Mouse (Mus musculus) embryo, embryonic 10 days (tissue): ENCODE measurements around the gene Gucy2d.

Experiments
- DNase-seq: peaks from one replicate; pipeline ENCODE4 v3.0.0-alpha.2; 2015; ENCODE audit warnings: low spot score

Gucy2d gene

GRCm38 (mm10) chr7:98523070-98523812 lies 83.0 kb downstream of the Gucy2d start:
- no peak for DNase-seq

GRCm38 (mm10) chr7:98523813-98524361 lies 83.7 kb downstream of the Gucy2d start:
- DNase-seq: no peak

DNA sequence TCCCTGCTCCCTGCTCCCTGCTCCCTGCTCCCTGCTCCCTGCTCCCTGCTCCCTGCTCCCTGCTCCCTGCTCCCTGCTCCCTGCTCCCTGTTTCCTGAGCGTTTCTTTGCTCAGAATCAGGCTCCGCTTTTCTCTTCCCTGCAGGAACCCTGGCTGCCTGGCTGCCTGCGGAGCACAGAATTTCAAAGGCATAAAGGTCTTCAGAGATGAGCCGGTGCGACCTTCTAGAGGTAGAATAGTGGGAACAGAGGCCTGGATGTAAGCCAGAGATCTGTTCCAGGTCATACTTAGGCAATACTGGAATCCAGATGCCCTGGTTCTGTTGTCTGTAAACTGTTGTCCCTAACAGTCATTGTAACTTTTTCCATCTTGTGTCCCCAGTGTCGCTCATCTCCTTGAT lies 84.2 kb downstream of the Gucy2d start:
- DNase-seq: no peak

GRCm38 (mm10) chr7:98524869-98525699 lies 84.9 kb downstream of the Gucy2d start:
- DNase-seq: no peak
